Mouse (Mus musculus) forebrain, embryonic 14.5 days (tissue): Measurements from ENCODE around the gene Itsn1. TPM values are rescaled to one million over a fixed set of nuclear protein-coding genes. Genes with fewer than 3 reads are reported as not detected.

Experiments used
- ATAC-seq: fragments of 200-750 bp; cut with Nextera tagmentation; 2 replicates; pipeline ENCODE4 v1.8.0; 2017; ENCODE audit warnings: mild to moderate bottlenecking, moderate library complexity
- DNase-seq: peaks from one replicate; pipeline ENCODE4 v3.0.0-alpha.2; 2015; ENCODE audit warnings: low spot score
- H3K27ac ChIP-seq: fragments of 300-500 bp; sonication (generic); 2 replicates; pipeline ENCODE4 v1.5.1; 2014; ENCODE audit warnings: low read depth, mild to moderate bottlenecking, control low read depth, low read length, moderate library complexity
- H3K27me3 ChIP-seq: fragments of 300-500 bp; sonication (generic); replicated peaks from 2 replicates; pipeline ENCODE4 v1.6.1; 2014; ENCODE audit warnings: low read length, control low read depth, mixed read lengths; ENCODE audit not compliant: control insufficient read depth, insufficient read depth
- H3K36me3 ChIP-seq: fragments of 300-500 bp; sonication (generic); 2 replicates; pipeline ENCODE4 v1.6.1; 2014; ENCODE audit warnings: low read length, control low read depth; ENCODE audit not compliant: control insufficient read depth, insufficient read depth
- H3K4me1 ChIP-seq: fragments of 300-500 bp; sonication (generic); 2 replicates; pipeline ENCODE4 v1.6.1; 2014; ENCODE audit warnings: antibody characterized with exemption, low read length, control low read depth; ENCODE audit not compliant: control insufficient read depth, insufficient read depth
- H3K4me2 ChIP-seq: fragments of 300-500 bp; sonication (generic); 2 replicates; pipeline ENCODE4 v1.6.1; 2014; ENCODE audit warnings: mild to moderate bottlenecking, control low read depth, low read length
- H3K4me3 ChIP-seq: fragments of 300-500 bp; sonication (generic); 2 replicates; pipeline ENCODE4 v1.5.1; 2014; ENCODE audit warnings: low read depth, low read length, control low read depth
- H3K9ac ChIP-seq: fragments of 300-500 bp; sonication (generic); 2 replicates; pipeline ENCODE4 v1.6.1; 2014; ENCODE audit warnings: mild to moderate bottlenecking, low read length, control low read depth, moderate library complexity
- H3K9me3 ChIP-seq: fragments of 300-500 bp; sonication (generic); replicated peaks from 2 replicates; pipeline ENCODE4 v1.6.1; 2016; ENCODE audit warnings: low read length, control low read depth, mixed read lengths; ENCODE audit not compliant: control insufficient read depth
- WGBS: fragments of 180-500 bp; shearing (Covaris S2); extraction: QIAGEN DNeasy Blood & Tissue Kit; methylation state at CpG from one replicate; pipeline ENCODE4 v1.1.7; 2014; 5-methylcytosine and 5-hydroxymethylcytosine counted together
- microRNA-seq: library from miRNA; unstranded; fragments of <30 nt; microRNA quantifications from one replicate; pipeline ENCODE4, GENCODE M21; 2016
- polyA plus RNA-seq: library from polyadenylated mRNA; unstranded; fragments of >200 nt; fragmentation: Nextera tagmentation; extraction: Ambion mirVana; gene quantifications from 2 replicates; pipeline ENCODE4 v1.2.1, GENCODE M21; 2014

Gene Itsn1
- polyA plus RNA-seq, 1 experiment from 2014 or later, result 54.2 TPM

DNA sequence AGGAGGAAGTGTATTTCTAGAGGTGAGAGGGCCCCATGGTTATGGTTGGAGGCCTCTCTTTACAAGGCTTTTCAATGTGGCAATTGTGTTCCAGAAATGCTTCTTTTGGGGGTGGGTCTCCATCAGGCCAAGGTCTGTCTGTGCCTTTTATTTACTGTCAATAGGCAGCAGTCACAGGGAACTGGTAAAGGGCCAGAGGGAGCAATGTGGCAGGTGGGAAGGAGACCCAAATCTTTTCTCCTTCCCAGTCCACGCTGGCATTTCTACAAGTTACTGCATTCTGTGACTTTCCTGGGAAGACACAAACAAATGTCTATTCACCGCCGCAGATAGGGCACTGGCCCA is 234.4 kb downstream of the Itsn1 start:
- no peaks in the 10 kb centered on the region for H3K36me3 ChIP-seq
- no peak overlapping the region; the same call in 1 of the 2 replicates for H3K9ac ChIP-seq
- H3K27ac ChIP-seq, result peak overlapping the region; percentile 90
- H3K27me3 ChIP-seq, result no peaks in the 10 kb centered on the region
- ATAC-seq (peak; percentile 33; the same call in 1 of the 2 replicates), DNase-seq (no peak)
- WGBS, result 52% methylated on average over 3 of the region's 3 CpGs
- H3K4me3 ChIP-seq, result no peak overlapping the region
- 0 out of 2 replicates have a peak, but pooled peaks cover 3% of the 10 kb centered on the region for H3K9me3 ChIP-seq
- peak overlapping the region; percentile 48; the same call in 1 of the 2 replicates for H3K4me2 ChIP-seq
- peaks cover 18% of the 10 kb centered on the region for H3K4me1 ChIP-seq

DNA sequence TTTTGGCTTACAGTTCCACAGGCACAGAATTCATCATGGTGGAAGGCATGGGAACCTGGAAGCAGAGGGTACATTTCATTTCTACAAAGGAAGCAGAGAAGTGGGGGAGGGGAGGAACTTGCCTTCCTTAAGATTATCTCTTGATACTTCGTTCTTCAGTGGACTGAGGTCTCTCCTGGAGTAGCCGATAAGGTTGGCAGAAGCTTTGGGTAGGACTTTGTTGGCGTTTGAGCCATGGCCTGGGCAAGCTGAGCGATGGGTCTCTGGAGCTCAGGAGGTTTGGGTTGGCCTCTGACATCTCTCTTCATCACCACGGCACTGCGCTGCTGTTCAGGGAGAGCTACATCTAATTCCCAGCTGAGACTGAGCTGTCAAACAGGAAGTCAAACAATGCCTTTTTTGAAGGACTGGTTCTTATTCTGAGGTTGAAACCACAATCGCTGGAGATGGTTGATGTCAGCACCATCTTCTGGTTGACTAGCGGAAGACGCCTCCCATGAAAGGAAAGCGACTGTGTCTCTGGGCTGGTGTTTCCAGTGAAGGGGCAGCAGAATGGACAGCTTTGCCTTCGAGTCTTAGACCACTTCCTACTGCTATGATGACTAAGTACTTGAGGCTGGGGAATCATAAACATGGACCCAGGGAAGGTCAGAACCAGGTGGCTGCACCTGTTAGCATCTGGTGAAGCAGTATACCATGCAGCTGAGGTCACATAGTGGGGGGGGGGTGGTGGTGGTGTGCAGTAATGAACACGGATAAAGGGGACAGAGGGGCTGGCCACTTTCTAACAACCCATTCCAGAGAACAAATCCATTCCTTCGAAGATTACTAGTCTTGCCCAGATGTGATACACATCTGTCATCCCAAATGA is 235.5 kb downstream of the Itsn1 start:
- ATAC-seq (no peak), DNase-seq (no peak)
- H3K4me3 ChIP-seq, result no peak overlapping the region
- 90% methylated on average over 13 of the region's 13 CpGs for WGBS
- H3K9ac ChIP-seq, result no peak overlapping the region
- peak overlapping the region; percentile 90 for H3K27ac ChIP-seq
- H3K27me3 ChIP-seq, result no peaks in the 10 kb centered on the region
- H3K4me2 ChIP-seq, result no peak overlapping the region
- H3K9me3 ChIP-seq, result 0 out of 2 replicates have a peak, but pooled peaks cover 3% of the 10 kb centered on the region
- peaks cover 18% of the 10 kb centered on the region for H3K4me1 ChIP-seq
- H3K36me3 ChIP-seq, result no peaks in the 10 kb centered on the region

DNA sequence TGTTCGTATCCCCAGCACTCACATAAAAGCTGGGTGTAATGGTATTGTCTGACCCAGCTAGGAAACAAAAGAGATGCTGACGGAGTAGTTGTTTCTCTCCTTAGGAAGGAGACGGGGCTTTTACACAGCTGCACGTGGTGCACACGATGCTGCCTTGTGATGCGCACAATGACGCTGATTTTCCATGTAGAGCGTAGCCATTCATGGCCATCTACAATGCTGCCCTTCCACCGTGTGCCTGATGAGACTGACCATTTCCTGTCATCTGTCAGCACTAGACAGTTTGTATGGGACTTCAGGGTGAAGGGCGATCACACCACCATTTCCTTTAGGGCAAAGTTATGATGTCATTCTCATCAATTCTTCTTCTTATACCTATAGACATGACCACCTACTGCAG is 239.6 kb downstream of the Itsn1 start:
- 57% methylated on average over 10 of the region's 10 CpGs for WGBS
- H3K9ac ChIP-seq, result no peak overlapping the region
- DNase-seq (no peak), ATAC-seq (no peak)
- H3K36me3 ChIP-seq, result no peaks in the 10 kb centered on the region
- no peak overlapping the region for H3K4me2 ChIP-seq
- peaks cover 5% of the 10 kb centered on the region; the same call in 1 of the 2 replicates for H3K4me1 ChIP-seq
- H3K4me3 ChIP-seq, result no peak overlapping the region
- no peaks in the 10 kb centered on the region for H3K27me3 ChIP-seq
- no peaks in the 10 kb centered on the region for H3K9me3 ChIP-seq
- no peak overlapping the region for H3K27ac ChIP-seq

DNA sequence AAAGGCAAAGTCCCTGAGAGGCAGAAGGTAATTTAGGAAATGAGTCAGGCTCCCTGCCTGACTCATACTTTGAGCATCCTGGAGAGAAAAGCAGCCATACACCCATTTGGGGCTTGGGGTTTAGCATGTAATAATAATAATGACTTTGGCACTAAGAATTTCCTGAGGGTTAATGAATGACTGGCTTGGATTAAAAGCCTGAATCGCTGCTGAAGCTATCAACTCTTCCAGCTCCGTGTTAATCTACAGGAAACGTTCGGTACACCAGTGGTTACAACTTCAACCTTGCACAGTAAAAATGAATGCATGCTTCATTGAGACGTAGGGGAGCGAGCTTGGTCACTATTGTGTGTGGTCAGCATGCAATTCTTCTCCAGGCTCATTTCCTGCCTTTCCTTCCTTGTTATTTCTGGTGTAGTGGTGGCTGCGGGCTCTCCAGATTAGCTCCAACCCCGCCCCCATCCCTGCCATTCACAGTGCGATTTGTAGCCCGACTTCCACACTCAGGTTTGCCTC is 240.5 kb downstream of the Itsn1 start:
- no peak overlapping the region for H3K4me2 ChIP-seq
- no peak overlapping the region for H3K4me3 ChIP-seq
- H3K9me3 ChIP-seq, result no peaks in the 10 kb centered on the region
- H3K9ac ChIP-seq, result no peak overlapping the region
- 32% methylated on average over 10 of the region's 10 CpGs for WGBS
- no peaks in the 10 kb centered on the region for H3K27me3 ChIP-seq
- ATAC-seq, result no peak
- H3K27ac ChIP-seq, result no peak overlapping the region
- no peaks in the 10 kb centered on the region for H3K36me3 ChIP-seq
- H3K4me1 ChIP-seq, result no peaks in the 10 kb centered on the region
- DNase-seq, result peak; percentile 14

Small RNA genes within 50 kb of the gene (microRNA-seq; reads per million reads assigned to microRNA genes)
- gene Gm27773, result not detected

Other genes with a start within 250 kb of the Itsn1 start
- gene Ifnar1, start 244.0 kb upstream of the Itsn1 start, polyA plus RNA-seq, result 40.4 and 45.6 TPM in 2 replicates
- 77.3 and 100 TPM in 2 replicates for gene Ifngr2, start 182.2 kb upstream of the Itsn1 start, polyA plus RNA-seq
- 105 and 111 TPM in 2 replicates for gene Tmem50b, start 131.5 kb upstream of the Itsn1 start, polyA plus RNA-seq
- gene Dnajc28, start 110.3 kb upstream of the Itsn1 start, polyA plus RNA-seq, result 7.2 and 8.4 TPM in 2 replicates
- gene Gart, start 82.3 kb upstream of the Itsn1 start, polyA plus RNA-seq, result 64.9 and 66.7 TPM in 2 replicates
- gene Son, start 81.8 kb upstream of the Itsn1 start, polyA plus RNA-seq, result 126 and 131 TPM in 2 replicates
- 15.3 and 19.9 TPM in 2 replicates for gene Donson, start 40.5 kb upstream of the Itsn1 start, polyA plus RNA-seq
- gene Cryzl1, start 306 bp upstream of the Itsn1 start, polyA plus RNA-seq, result 104 and 119 TPM in 2 replicates